Mouse (Mus musculus) megakaryocyte progenitor cell, adult 5-6 weeks (primary cell): Measurements from ENCODE around the gene Donson. TPM values are rescaled to one million over a fixed set of nuclear protein-coding genes. Genes with fewer than 3 reads are reported as not detected.

Source experiments
- ATAC-seq: replicated peaks from 2 replicates; pipeline ENCODE4 v1.8.0; 2016; ENCODE audit warnings: mild to moderate bottlenecking, moderate TSS enrichment, inconsistent platforms; ENCODE audit not compliant: poor library complexity
- total RNA-seq, 2 experiments: library from RNA; stranded (forward) in 1 of 2; stranded (reverse) in 1 of 2; fragments of 157-497, 149-512 nt in 1 of 2; fragments of 200-1000 nt in 1 of 2; gene quantifications; 2 replicates each; pipeline versions ENCODE4 v1.2.3 to v1.2.4; 2015 to 2017

The Donson gene
- total RNA-seq (2015) (16.4 and 17.0 TPM in 2 replicates), total RNA-seq (2017) (20.4 and 33.7 TPM in 2 replicates)

DNA sequence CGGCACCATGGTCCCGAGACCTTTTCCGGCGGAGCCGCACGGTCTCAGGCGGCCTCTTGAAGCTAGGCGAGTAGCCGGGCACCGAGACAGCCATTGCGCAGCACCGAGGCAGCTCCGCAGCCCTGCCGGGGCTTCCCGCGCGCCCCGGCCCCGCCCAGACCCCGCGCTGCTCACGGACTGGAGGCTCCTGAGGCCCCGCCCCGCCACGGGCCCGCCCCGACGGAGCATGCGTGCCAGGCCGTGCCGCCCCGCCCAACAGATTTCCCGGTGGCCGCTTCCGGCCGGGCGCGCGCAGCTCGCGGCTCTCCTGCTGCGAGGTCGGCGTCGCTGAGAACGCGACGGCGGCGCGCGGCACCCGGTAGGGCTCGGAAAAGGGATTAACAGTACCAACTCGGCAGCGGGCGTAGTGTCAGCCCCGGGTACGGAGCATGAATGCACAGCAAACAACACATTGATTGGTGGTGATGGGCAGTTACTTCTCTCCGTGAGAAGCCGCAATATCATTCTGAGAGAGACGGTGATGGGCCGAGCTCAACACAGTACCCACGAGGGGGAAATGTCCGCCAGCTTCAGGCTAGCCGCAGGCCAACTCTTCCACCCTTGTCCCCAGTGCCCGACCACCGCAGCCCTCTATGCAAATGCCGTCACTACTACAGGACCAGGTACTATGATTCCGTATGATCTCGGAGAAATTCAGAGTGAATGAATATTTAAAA lies at the start of gene Donson:
Gene Donson, minus strand, starts transcription at position 152 of the 716 bp plus-strand sequence.
- ATAC-seq = peak; percentile 83

GRCm38 (mm10) chr16:91736046-91736816 lies 47.7 kb upstream of the Donson start:
- no peak for ATAC-seq

GRCm38 (mm10) chr16:91734771-91735170 lies 46.2 kb upstream of the Donson start:
- peak; percentile 77 for ATAC-seq

GRCm38 (mm10) chr16:91732816-91733215 lies 44.2 kb upstream of the Donson start:
- no peak for ATAC-seq

DNA sequence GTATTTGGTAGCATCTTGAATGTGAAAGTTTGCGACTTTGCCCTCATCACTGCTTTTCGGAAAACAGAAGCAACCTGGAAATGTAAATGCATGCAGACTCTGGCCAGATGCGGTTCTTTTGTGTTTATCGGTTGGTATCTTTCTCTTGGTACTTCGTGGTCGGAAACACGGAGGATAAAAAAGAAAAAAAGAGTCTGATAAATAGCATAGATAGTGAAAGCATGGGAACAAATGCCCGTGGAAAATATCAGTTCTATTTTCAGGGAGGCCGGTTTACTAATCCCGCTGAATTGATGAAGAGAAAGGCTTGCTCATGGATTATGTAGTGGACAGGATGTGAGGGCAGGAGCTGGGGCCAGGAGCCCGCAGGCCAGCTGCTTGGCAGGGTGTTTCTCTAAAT lies 41.9 kb upstream of the Donson start:
- ATAC-seq = no peak

GRCm38 (mm10) chr16:91729821-91730441 lies 41.4 kb upstream of the Donson start:
- ATAC-seq = no peak

GRCm38 (mm10) chr16:91729066-91729482 lies 40.5 kb upstream of the Donson start, which contains the start of gene Itsn1:
Itsn1 (plus strand) TSS chr16:91729281.
- peak; percentile 73 for ATAC-seq

DNA sequence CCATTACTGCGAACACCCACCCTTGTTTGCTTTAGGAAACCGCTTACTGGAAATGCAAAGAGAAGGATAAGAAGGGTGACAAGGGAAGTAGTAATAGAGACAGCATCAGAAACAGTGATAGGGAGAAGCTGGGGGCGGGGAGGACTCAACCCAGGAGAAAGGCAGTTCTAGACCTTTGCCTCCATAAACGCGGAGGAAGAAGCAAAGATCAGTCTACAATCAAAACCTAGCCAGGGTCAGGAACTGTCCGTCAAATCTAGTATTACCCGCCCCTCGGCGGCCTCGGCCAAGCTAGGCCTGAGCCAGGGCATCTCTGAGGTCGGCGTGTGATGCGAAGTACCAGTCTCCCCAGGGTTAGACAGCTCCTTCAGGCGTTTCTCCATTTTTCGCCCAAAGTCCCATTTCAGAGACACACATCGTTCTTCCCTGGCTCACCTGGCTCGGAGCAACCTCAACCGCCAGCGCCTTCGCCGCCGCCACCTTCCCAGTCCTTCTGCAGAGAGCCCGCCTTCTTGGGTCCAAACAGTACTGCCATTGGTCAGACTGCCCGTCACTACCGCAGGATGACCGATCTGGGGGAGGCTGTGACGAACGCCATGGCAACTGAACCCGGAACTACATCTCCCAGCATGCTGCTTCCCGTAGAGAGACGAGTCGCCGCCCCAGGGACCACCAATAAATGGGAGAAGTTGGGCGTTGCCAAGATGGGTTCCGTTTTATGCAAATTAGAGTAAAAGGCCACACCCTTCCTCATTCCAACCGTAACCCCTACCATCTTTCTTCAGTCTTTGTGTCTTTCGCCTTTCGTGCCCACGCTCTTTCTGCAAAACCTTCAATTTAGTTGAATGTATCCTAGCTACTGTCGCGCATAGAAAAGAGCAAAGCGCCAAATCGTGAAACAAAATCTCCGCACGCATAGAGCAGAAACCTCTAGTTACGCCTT lies 39.8 kb upstream of the Donson start, which contains the start of gene Cryzl1:
Gene Cryzl1, minus strand, starts transcription at position 853 of the 943 bp plus-strand sequence.
- ATAC-seq = peak; percentile 81

DNA sequence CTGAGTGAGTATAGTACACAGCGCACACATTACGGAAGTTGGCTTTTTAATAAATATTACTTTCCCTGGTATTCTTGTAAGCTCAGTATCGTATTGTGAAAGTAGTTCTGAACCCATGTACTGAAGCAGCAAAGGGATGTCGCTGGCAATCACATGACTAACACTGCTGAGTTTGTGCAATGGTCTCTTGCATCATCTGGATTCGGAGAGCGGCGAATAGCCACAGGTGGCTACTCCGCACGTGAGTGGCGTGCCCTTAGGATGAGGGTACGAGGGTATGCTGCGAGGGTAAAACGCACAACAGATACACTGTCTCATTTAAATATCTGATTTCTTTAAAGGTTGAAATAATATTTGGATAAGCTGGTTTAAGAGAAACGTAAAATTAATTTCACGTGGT lies 38.9 kb upstream of the Donson start:
- ATAC-seq = peak; percentile 21

DNA sequence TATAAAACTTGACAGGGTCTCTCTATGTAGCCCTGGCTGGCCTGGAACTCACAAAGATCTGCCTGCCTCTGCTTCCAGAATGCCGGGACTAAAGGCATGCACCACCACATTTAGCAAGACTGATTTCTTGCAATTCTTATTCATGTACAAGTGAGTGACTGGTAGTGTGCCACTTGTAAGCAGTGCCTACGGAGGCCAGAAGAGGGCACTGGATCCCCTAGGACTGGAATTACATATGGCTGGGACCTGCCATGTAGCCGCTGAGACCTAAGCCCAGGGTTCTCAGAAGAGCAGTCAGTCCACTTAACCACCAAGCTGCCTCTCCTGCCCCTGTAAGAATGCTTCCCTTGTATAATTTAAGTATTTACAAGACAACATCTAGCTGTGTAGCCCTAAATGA lies 35.7 kb upstream of the Donson start:
- peak; percentile 27 for ATAC-seq

DNA sequence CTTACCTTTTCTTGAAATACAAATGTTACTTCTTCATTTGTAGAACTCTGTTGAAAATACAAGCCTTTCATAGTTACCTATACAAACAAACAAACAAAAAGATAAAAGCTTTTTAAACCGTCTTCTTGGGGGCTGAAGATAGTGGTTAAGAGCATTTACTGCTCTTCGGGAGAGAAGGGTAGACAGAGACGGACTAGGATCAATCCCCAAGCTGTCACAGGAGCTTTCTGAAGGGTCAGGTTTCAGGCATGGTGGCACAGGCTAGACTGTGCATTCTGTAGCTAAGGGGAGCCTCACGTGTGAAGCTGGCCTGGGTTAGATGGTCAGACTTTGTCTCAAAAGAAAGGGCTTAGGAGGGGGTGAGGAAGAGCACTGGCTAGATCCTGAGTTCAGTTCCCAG lies 28.8 kb upstream of the Donson start:
- peak; percentile 59 for ATAC-seq

- ATAC-seq = peak; percentile 98
Measured at GRCm38 (mm10) chr16:91716927-91717349, 28.4 kb upstream of the Donson start.

DNA sequence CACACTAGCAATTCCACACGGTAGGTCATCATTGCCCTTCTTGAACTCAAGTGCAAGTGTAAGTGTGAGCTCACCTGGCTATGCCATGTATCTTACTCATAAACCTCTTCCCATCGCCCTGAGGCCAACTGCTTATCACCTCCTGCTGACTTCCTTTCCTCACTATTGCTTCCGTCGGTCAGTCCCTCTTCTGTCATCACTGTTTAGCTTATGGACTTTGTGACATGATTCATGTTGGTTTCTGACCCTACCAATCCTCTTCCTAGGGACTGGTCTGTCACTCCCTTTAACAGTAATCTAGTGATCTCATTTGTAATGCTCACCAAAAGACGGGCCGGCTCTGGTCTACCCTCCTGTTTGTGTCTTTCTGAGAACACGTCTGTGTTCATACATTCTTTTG lies 21.7 kb upstream of the Donson start:
- ATAC-seq = no peak

DNA sequence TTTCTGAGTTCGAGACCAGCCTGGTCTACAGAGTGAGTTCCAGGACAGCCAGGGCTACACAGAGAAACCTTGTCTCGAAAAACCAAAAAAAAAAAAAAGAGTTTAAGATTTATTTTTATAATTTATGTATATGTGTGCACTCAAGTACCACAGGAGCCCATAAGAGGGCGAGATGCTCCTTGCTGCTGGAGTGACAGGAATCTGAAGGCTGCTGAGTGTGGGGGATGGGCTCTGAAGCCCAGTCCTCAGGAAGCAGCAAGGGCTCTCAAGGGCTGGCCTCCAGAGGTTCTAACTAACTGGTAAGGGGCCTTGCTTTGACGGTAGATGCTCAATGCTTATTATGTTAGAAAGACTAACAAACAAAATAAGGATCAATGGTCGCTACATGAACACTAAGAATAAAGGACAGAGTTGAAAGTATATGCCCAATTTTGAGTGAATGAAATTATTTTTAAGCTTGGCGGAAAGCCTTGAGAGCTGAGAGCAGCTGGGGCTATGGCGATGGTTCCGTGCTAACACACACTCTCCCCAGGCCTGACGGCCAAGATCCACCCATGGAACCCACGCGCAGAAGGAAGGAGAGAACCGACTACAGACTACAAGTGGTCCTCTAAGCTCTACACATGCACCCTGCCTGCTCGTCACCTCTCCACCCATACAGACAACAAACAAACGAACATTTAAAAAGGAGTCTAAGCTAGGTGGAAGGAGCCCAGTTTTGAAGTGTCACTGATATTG lies 16.2 kb upstream of the Donson start:
- ATAC-seq = no peak

- peak; percentile 53 for ATAC-seq
Measured at GRCm38 (mm10) chr16:91702771-91703188, 14.2 kb upstream of the Donson start.

DNA sequence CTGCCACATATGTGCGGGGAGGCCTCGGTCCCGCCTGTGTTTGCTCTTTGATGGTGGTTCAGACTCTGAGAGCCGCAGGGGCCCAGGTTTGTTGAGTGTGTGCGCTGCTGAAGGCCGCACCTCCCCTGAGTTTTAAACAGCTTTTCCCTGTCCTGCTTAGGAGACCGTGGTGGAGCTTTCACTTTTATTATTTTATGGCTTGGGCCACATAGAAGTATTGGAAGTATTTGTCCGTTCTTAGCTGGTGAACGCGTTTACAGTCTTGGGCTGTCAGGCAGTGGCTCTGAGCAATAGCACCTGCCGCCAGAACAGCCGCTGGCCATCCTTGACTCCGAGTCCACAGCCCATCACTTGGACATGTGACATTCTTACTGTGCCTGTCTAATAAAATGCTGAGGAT lies 13.3 kb upstream of the Donson start:
- no peak for ATAC-seq

DNA sequence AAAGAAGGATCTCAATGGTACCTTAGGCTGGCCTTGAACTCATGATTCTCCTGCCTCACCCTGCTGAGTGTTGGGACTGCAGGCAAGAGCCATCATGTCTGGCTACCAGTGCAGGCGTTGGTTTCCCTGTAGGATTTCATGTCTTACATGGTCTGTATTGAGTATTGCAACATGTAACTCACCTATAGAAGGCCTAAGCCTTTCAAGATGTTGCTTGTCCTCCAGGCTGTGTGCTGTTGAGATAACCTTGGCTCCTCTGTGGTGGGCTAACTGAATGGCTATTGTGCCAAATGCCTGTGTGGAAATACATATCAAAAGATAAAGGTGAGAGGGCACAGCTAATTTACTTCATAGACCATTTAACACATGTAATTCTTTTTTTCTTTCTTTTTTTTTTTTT lies 10.4 kb upstream of the Donson start:
- ATAC-seq = peak; percentile 56

DNA sequence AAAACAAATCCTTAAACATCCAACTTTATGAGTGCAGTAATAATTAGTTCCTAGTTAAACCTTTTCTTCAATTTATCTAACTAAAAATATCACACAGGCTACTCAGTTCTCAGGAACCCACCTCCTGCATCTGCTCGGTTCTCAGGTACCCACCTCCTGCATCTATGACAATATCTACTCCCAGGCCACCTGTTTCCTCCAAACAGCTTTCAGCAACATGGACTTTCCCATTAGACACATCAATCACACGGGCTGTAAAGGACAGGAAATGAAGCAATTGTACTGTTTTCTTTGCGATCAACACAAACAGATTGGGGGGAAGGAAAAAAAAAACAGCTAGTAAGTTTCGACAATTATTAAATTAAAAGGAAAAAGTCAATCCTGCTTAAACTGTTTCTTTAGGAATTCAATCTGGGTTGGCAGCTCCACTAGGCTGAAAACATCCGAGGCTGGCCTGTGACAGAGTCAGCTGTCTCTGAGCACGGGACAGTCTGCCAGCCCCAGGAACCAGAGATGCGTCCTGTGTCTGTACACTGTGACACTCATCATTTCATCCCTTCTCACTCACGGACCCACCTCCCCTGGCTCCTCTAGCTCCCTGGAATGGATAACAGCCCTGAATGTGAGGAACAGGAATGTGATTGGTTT lies 6.7 kb upstream of the Donson start:
- no peak for ATAC-seq

DNA sequence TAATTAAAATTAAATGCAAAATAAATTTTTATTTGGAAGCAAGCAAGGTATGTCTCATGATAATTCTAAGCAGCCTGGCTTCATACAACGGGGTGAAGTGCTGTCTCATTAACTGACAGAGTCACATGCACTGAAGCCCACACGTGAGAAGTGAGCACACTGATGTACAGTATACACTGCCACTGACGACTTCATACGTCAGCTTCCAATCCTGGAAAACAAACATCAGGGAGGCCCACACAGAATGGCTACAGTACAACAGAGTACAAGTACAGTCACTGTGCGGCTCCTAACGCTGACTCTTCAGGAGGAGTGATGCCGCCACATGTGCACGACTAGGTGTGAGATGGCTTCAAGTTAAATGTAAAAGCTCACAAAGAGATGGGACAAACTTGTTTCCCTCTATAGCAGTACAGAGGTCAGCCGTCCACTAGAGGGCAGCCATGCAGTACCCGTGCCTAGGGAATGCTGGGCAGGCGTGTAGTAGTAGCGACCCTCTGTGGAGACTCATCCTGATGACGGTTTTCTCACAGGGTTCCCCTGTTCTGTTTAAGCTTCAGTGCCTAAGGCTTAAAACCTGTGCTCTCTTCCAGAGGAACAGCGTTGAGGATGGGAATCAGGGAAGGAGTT lies 6.0 kb upstream of the Donson start:
- peak; percentile 94 for ATAC-seq
